Mouse (Mus musculus) lung, postnatal 0 days (tissue): Measurements from ENCODE around the gene Socs1. TPM values are rescaled to one million over a fixed set of nuclear protein-coding genes. Genes with fewer than 3 reads are reported as not detected.

Source experiments
- ATAC-seq: fragments of 200-750 bp; cut with Nextera tagmentation; 2 replicates; pipeline ENCODE4 v1.8.0; 2017; ENCODE audit warnings: moderate library complexity
- DNase-seq: peaks from one replicate; pipeline ENCODE4 v3.0.0-alpha.2; 2016; ENCODE audit warnings: low spot score
- H3K27ac ChIP-seq: fragments of 300-500 bp; sonication (generic); 2 replicates; pipeline ENCODE4 v1.5.1; 2014; ENCODE audit warnings: antibody characterized with exemption, mild to moderate bottlenecking, low read length, mixed read lengths
- H3K27me3 ChIP-seq: fragments of 300-500 bp; sonication (generic); replicated peaks from 2 replicates; pipeline ENCODE4 v1.6.1; 2014; ENCODE audit warnings: low read length, mixed read lengths; ENCODE audit not compliant: insufficient read depth
- H3K36me3 ChIP-seq: fragments of 300-500 bp; sonication (generic); 2 replicates; pipeline ENCODE4 v1.6.1; 2014; ENCODE audit warnings: low read length, mixed read lengths; ENCODE audit not compliant: insufficient read depth
- H3K4me1 ChIP-seq: fragments of 300-500 bp; sonication (generic); 2 replicates; pipeline ENCODE4 v1.6.1; 2014; ENCODE audit warnings: antibody characterized with exemption, low read depth, low read length, mixed read lengths; ENCODE audit not compliant: insufficient read depth
- H3K4me2 ChIP-seq: fragments of 300-500 bp; sonication (generic); replicated peaks from 2 replicates; pipeline ENCODE4 v1.6.1; 2014; ENCODE audit warnings: low read depth, mild to moderate bottlenecking, low read length, moderate library complexity, mixed read lengths
- H3K4me3 ChIP-seq: fragments of 300-500 bp; sonication (generic); 2 replicates; pipeline ENCODE4 v1.5.1; 2014; ENCODE audit warnings: low read depth, low read length
- H3K9ac ChIP-seq: fragments of 300-500 bp; sonication (generic); replicated peaks from 2 replicates; pipeline ENCODE4 v1.6.1; 2014; ENCODE audit warnings: low read depth, mild to moderate bottlenecking
- H3K9me3 ChIP-seq: fragments of 300-500 bp; sonication (generic); 2 replicates; pipeline ENCODE4 v1.6.1; 2016; ENCODE audit warnings: low read length, mixed read lengths
- CTCF ChIP-seq: IDR thresholded peaks from 2 replicates; pipeline ENCODE4 v1.5.1; 2016; ENCODE audit warnings: antibody characterized with exemption, mild to moderate bottlenecking
- EP300 ChIP-seq: IDR thresholded peaks from 2 replicates; pipeline ENCODE4 v1.6.1; 2016; ENCODE audit warnings: antibody characterized with exemption, mild to moderate bottlenecking, control low read depth
- WGBS: fragments of 180-500 bp; shearing (Covaris S2); extraction: QIAGEN DNeasy Blood & Tissue Kit; methylation state at CpG from one replicate; pipeline ENCODE4 v1.1.7; 2014; 5-methylcytosine and 5-hydroxymethylcytosine counted together
- polyA plus RNA-seq: library from polyadenylated mRNA; unstranded; fragments of >200 nt; fragmentation: Nextera tagmentation; extraction: Ambion mirVana; gene quantifications from 2 replicates; pipeline ENCODE4 v1.2.1, GENCODE M21; 2015

The Socs1 gene
- polyA plus RNA-seq, 1 experiment from 2014 or later = 9.0 TPM

DNA sequence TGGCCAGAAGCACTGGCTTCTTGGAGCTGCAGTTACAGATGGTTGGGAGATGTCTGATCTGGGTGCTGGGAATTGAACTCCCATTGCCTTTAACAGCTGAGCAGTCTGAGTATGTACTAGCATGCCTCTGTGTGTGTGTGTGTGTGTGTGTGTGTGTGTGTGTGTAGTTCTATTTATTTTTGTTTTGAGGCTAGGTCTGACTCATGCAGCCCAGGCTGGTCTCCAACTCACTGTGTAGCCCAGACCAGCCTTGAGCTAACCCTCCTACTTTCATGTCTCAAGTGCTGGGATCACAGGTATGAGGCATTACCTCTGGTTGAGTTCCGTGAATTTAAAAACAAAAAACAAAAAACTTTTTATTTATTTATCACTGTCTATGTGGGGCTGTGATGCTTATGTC, 39.2 kb upstream of the Socs1 start:
- Histone ChIP-seq H3K9me3 (no peaks in the 10 kb centered on the region), H3K4me3 (no peak overlapping the region), H3K27ac (no peak overlapping the region), H3K4me2 (no peak overlapping the region), H3K4me1 (no peaks in the 10 kb centered on the region), H3K27me3 (0 out of 2 replicates have a peak, but pooled peaks cover 4% of the 10 kb centered on the region), H3K36me3 (no peaks in the 10 kb centered on the region), H3K9ac (no peak overlapping the region)
- ATAC-seq (no peak), DNase-seq (no peak)
- WGBS = 78% methylated on average over 1 of the region's 1 CpGs
- TF ChIP-seq EP300 (no peak), CTCF (no peak)

DNA sequence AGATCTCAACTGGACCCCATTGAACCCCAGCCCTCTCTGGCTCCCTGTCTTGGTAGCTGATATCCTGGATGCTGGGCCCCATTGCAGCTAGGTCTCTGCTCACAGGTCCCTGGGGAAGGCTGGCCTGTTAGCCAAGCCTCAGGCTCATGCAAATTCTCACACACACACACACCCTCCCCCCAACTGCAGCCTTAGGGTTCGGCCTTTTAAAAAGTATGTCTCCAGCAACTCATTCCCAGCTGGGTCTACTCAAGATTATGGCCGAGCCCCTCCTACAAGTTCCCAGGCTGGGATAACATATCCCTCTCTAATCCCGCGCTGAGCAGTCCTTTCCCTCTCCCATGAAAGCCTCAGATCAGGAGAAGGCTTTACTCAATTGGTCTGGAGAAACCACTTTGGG, 36.1 kb upstream of the Socs1 start:
- no peaks in the 10 kb centered on the region for H3K4me1 ChIP-seq
- H3K9ac ChIP-seq = no peak overlapping the region
- WGBS = 64% methylated on average over 4 of the region's 4 CpGs
- no peaks in the 10 kb centered on the region for H3K36me3 ChIP-seq
- no peak overlapping the region for H3K4me3 ChIP-seq
- H3K27me3 ChIP-seq = 0 out of 2 replicates have a peak, but pooled peaks cover 1% of the 10 kb centered on the region
- no peak for ATAC-seq
- no peaks in the 10 kb centered on the region for H3K9me3 ChIP-seq
- H3K27ac ChIP-seq = no peak overlapping the region
- no peak overlapping the region for H3K4me2 ChIP-seq
- no peak for TF ChIP-seq EP300
- no peak for TF ChIP-seq CTCF
- DNase-seq = no peak

DNA sequence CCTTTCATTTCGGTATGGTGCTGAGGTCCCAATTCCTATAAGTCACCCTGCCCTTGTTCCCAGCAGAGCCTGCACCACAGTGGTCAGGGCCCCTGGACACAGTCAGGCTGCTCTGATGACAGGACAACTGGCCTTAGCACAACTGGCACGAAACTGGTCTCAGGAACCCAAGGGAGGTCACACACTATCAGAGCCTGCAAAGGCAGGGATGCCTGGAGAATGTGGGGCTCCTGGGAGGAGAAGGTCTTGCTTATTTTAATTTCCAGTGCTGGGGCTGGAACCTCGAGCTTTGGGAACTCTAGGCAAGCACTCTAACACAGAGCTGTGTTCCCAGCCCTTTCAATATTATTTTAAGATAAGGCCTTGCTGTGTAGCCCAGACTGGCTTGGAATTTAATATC, 34.6 kb upstream of the Socs1 start:
- H3K4me2 ChIP-seq = no peak overlapping the region
- no peaks in the 10 kb centered on the region for H3K27me3 ChIP-seq
- DNase-seq (no peak), ATAC-seq (no peak)
- no peaks in the 10 kb centered on the region for H3K9me3 ChIP-seq
- TF ChIP-seq CTCF (no peak), EP300 (no peak)
- no peak overlapping the region for H3K4me3 ChIP-seq
- H3K4me1 ChIP-seq = no peaks in the 10 kb centered on the region
- WGBS = 63% methylated on average over 3 of the region's 3 CpGs
- H3K27ac ChIP-seq = no peak overlapping the region
- H3K36me3 ChIP-seq = no peaks in the 10 kb centered on the region
- H3K9ac ChIP-seq = no peak overlapping the region

DNA sequence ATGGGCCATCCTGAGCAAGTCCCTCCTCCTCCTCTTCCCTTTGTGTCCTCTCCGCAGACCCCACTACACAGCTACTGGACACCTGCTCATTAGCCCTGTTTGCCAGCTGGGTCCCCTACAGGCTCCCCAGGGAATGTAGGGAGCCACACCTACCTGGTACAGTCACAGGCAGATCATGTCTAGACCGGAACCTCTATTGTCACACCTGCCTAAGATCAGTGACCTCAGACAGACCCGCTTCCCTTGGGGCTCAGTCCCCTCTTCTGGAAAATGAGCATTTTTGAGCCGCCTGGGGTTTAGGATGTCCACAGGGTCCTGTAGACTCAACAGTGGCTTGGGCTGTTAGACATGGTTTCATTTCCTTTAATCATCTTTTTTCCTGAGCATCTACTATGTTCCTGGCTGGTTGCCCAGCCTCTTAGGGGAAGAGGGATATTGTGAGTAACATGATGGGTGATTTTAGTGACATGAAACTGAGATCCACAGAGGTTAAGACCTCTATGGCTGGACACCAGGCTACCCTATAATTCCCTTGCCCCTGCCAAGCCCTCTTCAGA, 33.3 kb upstream of the Socs1 start:
- H3K4me1 ChIP-seq = no peaks in the 10 kb centered on the region
- no peak overlapping the region for H3K4me2 ChIP-seq
- no peak overlapping the region for H3K9ac ChIP-seq
- ATAC-seq (no peak), DNase-seq (no peak)
- no peaks in the 10 kb centered on the region for H3K36me3 ChIP-seq
- 71% methylated on average over 4 of the region's 4 CpGs for WGBS
- no peak overlapping the region for H3K27ac ChIP-seq
- H3K27me3 ChIP-seq = no peaks in the 10 kb centered on the region
- H3K4me3 ChIP-seq = no peak overlapping the region
- H3K9me3 ChIP-seq = no peaks in the 10 kb centered on the region
- TF ChIP-seq CTCF = no peak
- TF ChIP-seq EP300 = no peak

DNA sequence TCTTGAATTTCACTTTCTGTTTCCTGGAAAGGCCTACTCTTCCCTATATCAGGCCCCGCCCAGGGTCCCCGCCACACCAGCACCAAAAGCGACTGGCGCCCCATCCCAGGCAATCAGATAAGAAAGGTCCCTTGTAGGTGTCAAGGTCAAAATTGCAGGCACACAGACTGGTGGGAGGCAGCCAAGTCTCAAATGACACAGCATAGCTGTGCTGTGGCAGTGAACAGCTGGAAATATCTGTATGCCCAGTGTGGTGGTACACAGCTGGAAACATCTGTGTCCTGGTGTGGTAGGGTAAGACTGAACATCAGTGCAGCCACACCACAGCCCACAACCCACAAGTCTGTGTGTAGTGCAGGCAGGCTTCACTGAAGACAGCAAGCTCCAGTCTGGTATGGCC, 29.5 kb upstream of the Socs1 start:
- H3K36me3 ChIP-seq = no peaks in the 10 kb centered on the region
- H3K4me1 ChIP-seq = no peaks in the 10 kb centered on the region
- no peaks in the 10 kb centered on the region for H3K9me3 ChIP-seq
- H3K4me3 ChIP-seq = no peak overlapping the region
- TF ChIP-seq CTCF (no peak), EP300 (peak; percentile 52; the same call in 1 of the 2 replicates)
- no peak overlapping the region for H3K9ac ChIP-seq
- H3K4me2 ChIP-seq = no peak overlapping the region
- DNase-seq (peak; percentile 67), ATAC-seq (peak; percentile 92)
- H3K27me3 ChIP-seq = no peaks in the 10 kb centered on the region
- no peak overlapping the region for H3K27ac ChIP-seq
- WGBS = 45% methylated on average over 4 of the region's 4 CpGs

DNA sequence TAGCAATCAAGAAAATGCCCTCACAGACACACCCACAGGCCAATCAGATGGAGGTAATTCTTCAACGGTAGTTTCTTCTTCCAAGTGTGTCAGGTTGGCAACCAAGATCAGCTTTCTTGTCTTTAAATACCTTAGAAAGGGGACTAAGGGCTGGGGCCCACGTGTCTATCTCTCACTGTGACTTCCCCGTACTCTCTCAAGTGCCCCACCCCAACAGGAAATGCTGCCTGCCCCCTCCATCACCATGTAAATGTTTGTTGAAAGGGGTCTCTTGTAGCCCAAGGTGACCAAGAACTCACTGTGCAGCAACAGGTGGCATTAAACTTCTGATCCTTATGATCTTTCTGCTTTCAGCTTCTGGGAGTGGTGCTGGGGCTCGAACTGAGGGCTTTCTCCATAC, 28.4 kb upstream of the Socs1 start:
- no peak for TF ChIP-seq EP300
- no peak for TF ChIP-seq CTCF
- Histone ChIP-seq H3K9me3 (no peaks in the 10 kb centered on the region), H3K9ac (no peak overlapping the region), H3K27me3 (no peaks in the 10 kb centered on the region), H3K4me1 (no peaks in the 10 kb centered on the region), H3K36me3 (no peaks in the 10 kb centered on the region), H3K4me2 (no peak overlapping the region), H3K4me3 (no peak overlapping the region), H3K27ac (no peak overlapping the region)
- no peak for ATAC-seq
- WGBS = 68% methylated on average over 4 of the region's 4 CpGs
- no peak for DNase-seq

DNA sequence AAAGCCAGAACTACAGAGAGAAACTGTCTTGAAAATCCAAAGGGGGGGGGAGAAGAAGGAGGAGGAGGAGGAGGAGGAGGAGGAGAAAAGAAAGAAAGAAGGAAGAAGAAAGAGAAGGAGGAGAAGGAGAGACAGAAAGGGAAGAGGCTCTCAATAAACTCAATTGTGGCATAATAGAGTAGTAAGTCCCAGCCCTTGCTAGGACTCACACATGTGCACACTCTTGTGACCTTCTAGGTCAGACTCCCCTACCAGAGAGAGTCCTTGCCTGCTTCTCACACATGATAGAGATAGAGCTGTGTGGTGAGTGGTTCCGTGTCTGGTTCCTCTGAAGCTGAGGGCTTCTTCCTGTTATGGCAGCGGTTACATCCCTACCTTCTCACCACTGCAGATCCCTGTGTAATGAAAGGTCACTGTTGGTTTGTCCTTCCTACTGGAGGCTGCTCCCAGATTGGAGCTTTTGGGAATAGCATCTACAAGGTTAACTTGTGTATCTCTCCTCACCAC, 27.6 kb upstream of the Socs1 start, which contains the start of gene Gm11172:
Gene Gm11172 (plus strand): TSS at position 51 of the 507 bp plus-strand sequence.
- Histone ChIP-seq H3K9ac (no peak within 1 kb of the TSS), H3K9me3 (no peaks in the 10 kb centered on the region), H3K4me2 (no peak within 1 kb of the TSS), H3K4me1 (no peaks in the 10 kb centered on the region), H3K36me3 (no peaks in the 10 kb centered on the region), H3K27ac (no peak within 1 kb of the TSS), H3K27me3 (no peaks in the 10 kb centered on the region), H3K4me3 (no peak within 1 kb of the TSS)
- ATAC-seq (no peak), DNase-seq (no peak)
- TF ChIP-seq CTCF (no peak), EP300 (no peak)
- 71% methylated on average over 2 of the region's 2 CpGs for WGBS
